Mouse (Mus musculus): ENCODE data around the gene Ppp1r36. TPM values are rescaled to one million over a fixed set of nuclear protein-coding genes. Genes with fewer than 3 reads are reported as not detected.

Gene Ppp1r36
- polyA plus RNA-seq (2015; fragmentation: Nextera tagmentation; extraction: Ambion mirVana), result 1.6 TPM in 2 replicates

DNA sequence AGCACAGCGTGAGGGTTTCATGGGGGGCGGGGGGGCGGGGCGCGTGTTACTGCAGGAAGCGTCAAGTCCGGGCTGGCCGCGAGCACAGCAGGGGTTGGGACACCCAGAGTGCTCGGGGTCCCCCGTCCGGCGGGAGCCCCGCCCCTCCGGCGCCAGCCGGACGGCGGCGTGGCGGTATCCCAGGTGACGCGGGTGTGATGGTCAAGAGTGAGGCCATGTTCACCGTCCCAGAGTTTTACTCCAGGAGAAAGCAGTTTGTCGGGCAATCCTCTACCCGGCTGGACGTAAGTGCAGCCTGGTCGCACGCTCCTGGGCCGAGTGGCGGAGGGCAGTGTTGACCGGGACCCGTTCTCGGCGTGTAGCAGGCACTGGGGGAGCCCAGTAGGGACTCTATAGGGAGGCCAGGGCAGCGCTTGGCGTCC, at the start of gene Ppp1r36:
Ppp1r36 (plus strand) TSS at position 106 of the 422 bp plus-strand sequence.
- H3K36me3 ChIP-seq, result no peaks in the 10 kb centered on the region
- H3K4me1 ChIP-seq (replicated peaks), result peaks cover 8% of the 10 kb centered on the region
- under 1% methylated on average over 37 of the region's 37 CpGs for WGBS
- H3K9me3 ChIP-seq, result no peaks in the 10 kb centered on the region
- H3K4me2 ChIP-seq, result peak within 1 kb of the TSS; percentile 70
- H3K4me3 ChIP-seq, result peak within 1 kb of the TSS; percentile 36
- ATAC-seq (ENCODE audit: low FRiP score, low read depth), result no peak
- H3K27me3 ChIP-seq, result peaks cover 23% of the 10 kb centered on the region
- no peak within 1 kb of the TSS for H3K27ac ChIP-seq (replicated peaks)
- no peak within 1 kb of the TSS for H3K9ac ChIP-seq

DNA sequence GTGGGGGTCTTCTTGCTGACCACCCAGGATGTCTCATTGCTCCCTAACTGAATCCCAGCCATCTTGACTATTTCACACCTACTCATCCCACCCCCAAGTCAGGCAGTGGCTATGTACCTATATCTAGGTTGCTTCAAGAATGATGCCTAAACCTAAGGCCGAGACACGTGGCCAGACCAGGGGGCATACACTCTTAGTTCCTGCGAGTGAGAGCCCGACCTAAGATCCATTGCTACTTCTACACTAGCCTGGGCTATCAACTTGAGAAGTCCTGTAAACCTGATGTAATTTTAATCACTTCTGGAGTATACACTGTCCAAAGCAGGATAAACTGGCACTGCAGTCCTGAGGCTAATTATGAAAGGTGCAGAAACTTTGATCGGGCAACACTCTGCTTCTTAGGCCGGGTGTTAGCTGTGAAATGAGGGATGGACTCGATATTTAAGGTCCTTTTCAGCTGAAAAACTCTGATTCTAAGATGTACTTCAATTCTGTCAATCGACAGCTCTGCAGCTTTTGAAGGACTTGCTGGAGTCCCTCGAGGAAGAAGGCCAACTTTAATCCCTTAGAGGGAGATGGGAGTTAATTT, 49.0 kb upstream of the Ppp1r36 start:
- Histone ChIP-seq H3K36me3 (no peaks in the 10 kb centered on the region), H3K9me3 (no peaks in the 10 kb centered on the region), H3K9ac (peak overlapping the region; percentile 97), H3K27ac (replicated peaks) (peak overlapping the region; percentile 97), H3K4me3 (peak overlapping the region; percentile 72), H3K27me3 (no peaks in the 10 kb centered on the region), H3K4me1 (replicated peaks) (peaks cover 46% of the 10 kb centered on the region), H3K4me2 (peak overlapping the region; percentile 82)
- 9% methylated on average over 9 of the region's 9 CpGs for WGBS
- no peak for ATAC-seq (ENCODE audit: low FRiP score, low read depth)

DNA sequence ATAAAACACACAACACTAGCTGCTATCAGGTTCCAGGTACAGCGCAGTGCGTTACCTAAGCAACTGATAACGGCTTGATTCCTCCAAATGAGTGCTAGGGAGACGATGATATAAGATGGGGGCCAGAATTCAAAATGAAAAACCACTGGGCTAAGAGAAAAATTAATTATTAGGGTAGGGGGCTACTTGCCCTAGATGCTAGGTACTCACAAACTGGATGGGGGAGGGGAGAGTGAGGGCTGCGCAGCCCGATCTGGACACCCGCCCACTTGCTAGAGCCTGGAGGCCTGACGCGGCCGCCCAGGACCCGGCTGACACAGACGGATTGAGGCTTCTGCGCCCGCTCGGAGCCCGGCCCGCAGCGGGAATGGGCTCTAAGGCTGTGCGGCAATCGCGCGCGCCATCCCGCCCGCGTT, 48.5 kb upstream of the Ppp1r36 start:
- H3K4me2 ChIP-seq, result peak overlapping the region; percentile 82
- no peak for ATAC-seq (ENCODE audit: low FRiP score, low read depth)
- H3K9ac ChIP-seq, result peak overlapping the region; percentile 97
- H3K4me1 ChIP-seq (replicated peaks), result peaks cover 46% of the 10 kb centered on the region
- H3K27me3 ChIP-seq, result no peaks in the 10 kb centered on the region
- no peaks in the 10 kb centered on the region for H3K9me3 ChIP-seq
- H3K4me3 ChIP-seq, result peak overlapping the region; percentile 72
- H3K36me3 ChIP-seq, result no peaks in the 10 kb centered on the region
- under 1% methylated on average over 26 of the region's 26 CpGs for WGBS
- peak overlapping the region; percentile 97 for H3K27ac ChIP-seq (replicated peaks)

DNA sequence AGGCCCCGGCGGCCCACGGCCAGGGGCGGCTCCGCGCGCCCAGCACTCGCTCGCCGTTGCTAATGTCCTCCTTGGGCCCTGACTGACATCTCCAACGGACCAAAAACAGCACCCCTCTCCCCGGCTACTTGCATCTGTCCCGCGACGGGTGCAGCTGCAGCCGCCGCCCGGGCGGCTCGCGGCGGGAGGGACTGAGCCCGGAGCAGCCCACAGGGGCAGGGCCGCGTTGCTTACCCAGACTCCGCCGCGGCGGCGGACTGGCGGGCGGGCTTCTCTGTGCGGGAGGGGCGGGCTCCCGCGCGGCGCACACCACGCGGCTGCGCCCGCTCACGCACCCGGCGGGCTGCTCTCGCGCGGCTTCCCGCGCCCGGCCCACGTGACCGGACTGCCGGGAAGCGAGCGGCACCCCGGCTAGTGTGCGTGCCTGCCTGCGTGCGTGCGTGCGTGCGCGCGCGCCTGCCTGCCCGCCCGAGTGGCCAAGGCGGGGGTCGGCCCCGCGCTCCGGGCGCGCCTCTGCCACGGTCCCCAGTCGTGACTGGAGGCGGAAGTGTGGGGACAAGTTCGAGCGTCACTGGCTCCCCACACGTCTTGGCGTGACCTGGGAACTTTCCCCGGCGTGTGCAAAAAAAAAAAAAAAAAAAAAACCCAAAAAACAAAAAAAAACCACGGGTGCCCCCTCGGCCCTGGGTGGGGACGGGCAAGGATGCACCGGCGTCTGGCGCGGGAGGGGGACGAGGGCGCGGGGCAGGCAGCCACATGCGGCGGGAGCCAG, 47.9 kb upstream of the Ppp1r36 start, which contains the start of gene Zbtb25:
Zbtb25 (minus strand) TSS at position 397 of the 772 bp plus-strand sequence.
- peak within 1 kb of the TSS; percentile 97 for H3K27ac ChIP-seq (replicated peaks)
- H3K9ac ChIP-seq, result peak within 1 kb of the TSS; percentile 97
- peak within 1 kb of the TSS; percentile 72 for H3K4me3 ChIP-seq
- H3K27me3 ChIP-seq, result no peaks in the 10 kb centered on the region
- 0% methylated on average over 59 of the region's 96 CpGs for WGBS
- H3K9me3 ChIP-seq, result no peaks in the 10 kb centered on the region
- peak; percentile 88 for ATAC-seq (ENCODE audit: low FRiP score, low read depth)
- H3K4me2 ChIP-seq, result peak within 1 kb of the TSS; percentile 82
- H3K4me1 ChIP-seq (replicated peaks), result peaks cover 46% of the 10 kb centered on the region
- no peaks in the 10 kb centered on the region for H3K36me3 ChIP-seq

DNA sequence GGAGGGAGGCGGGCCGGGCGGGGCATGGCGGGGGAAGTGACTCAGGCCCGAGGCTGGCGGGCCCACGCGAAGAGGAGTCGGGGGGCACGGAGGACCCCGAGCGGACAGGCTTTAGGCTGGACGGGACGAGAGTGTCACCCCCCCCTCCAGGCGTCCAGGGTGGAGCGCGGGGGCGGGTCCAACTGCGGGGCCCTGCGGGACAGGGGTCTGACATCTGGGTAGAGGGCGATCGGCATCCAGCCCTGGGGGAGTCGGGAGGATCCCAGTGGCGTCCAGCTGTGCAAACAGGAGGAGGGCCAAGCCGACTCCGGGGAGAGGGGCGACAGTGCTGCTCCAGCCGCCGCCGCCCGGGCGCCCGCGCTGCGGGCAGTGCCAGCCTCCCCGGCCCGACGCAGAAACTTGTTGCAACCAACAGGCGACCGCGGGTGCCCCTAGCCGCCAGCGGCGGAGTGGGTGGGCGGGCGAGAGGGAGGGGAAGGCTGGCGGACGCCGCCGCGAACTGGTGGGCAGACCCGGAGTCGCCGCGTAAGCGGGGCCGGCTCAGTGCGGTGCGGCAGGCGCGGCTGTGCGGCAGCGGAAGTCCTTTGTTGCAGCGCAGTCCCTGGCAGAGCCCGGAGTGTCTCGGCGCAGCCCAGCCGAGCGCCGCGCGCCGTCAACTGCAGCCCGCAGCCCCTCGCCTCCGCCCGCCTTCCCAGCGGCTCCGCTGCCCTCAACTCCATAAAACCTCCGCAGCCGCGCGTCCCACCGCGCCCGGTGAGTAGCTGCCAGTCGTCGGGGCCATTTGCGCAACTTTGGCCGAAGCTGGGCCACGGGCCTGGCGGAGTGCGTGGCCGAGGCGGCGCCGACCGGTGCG, 47.1 kb upstream of the Ppp1r36 start, which contains the start of gene Zbtb1:
Zbtb1 (plus strand) TSS at position 289 of the 853 bp plus-strand sequence.
- Histone ChIP-seq H3K36me3 (no peaks in the 10 kb centered on the region), H3K27me3 (no peaks in the 10 kb centered on the region), H3K9ac (peak within 1 kb of the TSS; percentile 97), H3K4me1 (replicated peaks) (peaks cover 45% of the 10 kb centered on the region), H3K4me3 (peak within 1 kb of the TSS; percentile 72), H3K27ac (replicated peaks) (peak within 1 kb of the TSS; percentile 97), H3K9me3 (no peaks in the 10 kb centered on the region), H3K4me2 (peak within 1 kb of the TSS; percentile 82)
- under 1% methylated on average over 65 of the region's 99 CpGs for WGBS
- ATAC-seq (ENCODE audit: low FRiP score, low read depth), result peak; percentile 61

DNA sequence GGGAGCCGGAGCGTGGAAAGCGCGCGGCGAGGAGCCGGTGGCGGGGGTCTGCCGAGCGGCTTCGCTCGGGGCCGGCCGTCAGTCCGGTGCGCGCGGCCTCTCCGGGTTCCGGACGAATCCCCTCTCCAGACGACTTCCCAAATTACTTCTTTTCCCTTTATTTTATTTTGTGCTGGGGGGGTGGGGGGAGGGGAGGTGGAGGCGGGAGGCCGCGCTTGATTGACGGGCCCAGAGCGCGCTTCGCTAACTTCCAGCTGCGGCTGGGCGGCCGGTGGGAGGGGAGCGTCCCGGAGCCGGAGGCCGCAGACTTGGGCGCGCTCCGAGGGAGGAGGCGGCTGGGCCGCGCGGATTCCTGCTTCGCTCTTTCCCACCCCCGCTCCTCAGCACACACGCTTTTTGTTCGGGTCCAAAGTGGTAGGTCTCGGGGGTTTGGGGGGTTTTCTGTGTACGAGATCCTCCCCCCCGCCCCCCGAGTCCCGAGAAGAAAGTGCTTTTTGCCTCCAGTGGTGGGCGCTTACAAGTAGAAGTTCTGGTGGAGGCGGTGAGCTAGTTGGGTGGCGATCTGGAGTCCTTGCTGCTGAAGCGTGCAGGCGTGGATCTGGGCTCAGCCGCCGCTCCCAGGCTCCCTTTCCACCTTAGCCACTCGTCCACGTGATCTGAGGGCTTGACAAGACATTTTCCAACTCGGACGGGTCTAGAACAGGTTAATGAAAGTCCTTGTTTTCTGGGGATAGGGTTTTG, 46.3 kb upstream of the Ppp1r36 start:
- Histone ChIP-seq H3K9me3 (no peaks in the 10 kb centered on the region), H3K9ac (peak overlapping the region; percentile 97), H3K36me3 (no peaks in the 10 kb centered on the region), H3K27ac (replicated peaks) (peak overlapping the region; percentile 97), H3K4me2 (peak overlapping the region; percentile 82), H3K4me3 (peak overlapping the region; percentile 72), H3K4me1 (replicated peaks) (peaks cover 41% of the 10 kb centered on the region), H3K27me3 (no peaks in the 10 kb centered on the region)
- 0% methylated on average over 55 of the region's 63 CpGs for WGBS
- peak; percentile 24; the same call in 1 of the 2 replicates for ATAC-seq (ENCODE audit: low FRiP score, low read depth)

DNA sequence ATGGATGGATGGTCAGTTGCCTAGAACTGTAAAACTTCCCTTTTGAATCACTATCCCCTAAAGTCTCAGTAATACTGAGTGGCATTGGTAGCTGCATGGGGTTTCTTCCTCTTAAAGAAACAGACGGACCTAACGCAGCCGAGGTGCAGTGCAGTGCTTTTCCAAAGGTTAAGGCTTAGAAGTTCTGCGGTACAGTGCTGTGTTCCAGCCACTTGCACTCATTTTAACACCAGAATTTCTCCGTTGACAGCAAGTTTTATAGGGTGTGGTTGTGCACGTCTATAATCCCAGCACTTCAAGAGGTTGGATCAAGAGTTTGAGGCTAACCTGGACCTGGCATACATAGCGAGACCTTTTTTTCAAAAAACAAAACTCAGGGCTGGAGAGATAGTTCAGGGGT, 45.3 kb upstream of the Ppp1r36 start:
- 49% methylated on average over 7 of the region's 7 CpGs for WGBS
- Histone ChIP-seq H3K4me3 (peak overlapping the region; percentile 72), H3K4me1 (replicated peaks) (peaks cover 33% of the 10 kb centered on the region), H3K4me2 (peak overlapping the region; percentile 82), H3K27me3 (no peaks in the 10 kb centered on the region), H3K36me3 (no peaks in the 10 kb centered on the region), H3K9ac (0 out of 2 replicates have a peak overlapping the region, but pooled peaks have one; percentile 97), H3K27ac (replicated peaks) (no peak overlapping the region), H3K9me3 (no peaks in the 10 kb centered on the region)
- ATAC-seq (ENCODE audit: low FRiP score, low read depth), result no peak

DNA sequence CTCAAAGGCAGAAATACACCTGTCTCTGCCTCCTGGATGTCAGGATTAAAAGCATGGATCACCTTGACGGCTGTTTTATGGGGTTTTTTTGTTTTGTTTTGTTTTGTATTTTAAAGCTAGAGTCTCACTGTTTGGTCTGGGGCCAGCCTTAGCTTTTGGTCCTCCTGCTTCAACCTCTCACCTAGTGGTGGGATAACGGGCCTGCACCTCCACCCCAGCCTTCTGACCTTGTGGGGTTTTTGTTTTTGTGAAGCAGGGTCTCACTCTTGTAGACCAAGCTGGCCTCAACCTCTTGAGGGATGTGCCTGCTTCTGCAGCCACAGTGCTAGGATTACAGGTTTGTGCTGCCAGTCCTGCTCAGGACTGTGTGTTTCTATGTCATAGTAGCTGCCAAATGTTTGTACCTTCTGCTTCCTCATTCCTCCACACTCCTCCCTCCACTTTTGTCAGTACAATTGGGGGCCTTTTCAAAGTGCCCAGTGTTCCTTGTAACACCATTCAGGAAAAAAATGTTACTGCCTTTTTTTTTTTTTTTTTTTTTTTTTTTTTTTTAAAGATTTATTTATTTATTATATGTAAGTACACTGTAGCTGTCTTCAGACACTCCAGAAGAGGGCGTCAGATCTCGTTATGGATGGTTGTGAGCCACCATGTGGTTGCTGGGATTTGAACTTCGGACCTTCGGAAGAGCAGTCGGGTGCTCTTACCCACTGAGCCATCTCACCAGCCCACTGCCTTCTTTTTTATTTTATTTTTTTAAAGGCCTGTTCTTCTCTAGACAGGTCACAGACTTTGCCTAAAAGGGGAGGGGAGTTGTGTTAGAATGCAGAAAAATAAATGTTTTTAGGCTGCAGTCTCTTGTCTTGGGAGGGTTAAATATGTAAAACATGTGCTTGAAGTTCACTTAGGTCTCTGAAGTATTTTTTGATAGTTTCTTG, 44.2 kb upstream of the Ppp1r36 start:
- no peak overlapping the region for H3K27ac ChIP-seq (replicated peaks)
- H3K27me3 ChIP-seq, result no peaks in the 10 kb centered on the region
- no peak for ATAC-seq (ENCODE audit: low FRiP score, low read depth)
- WGBS, result 80% methylated on average over 5 of the region's 7 CpGs
- H3K9ac ChIP-seq, result no peak overlapping the region
- H3K36me3 ChIP-seq, result no peaks in the 10 kb centered on the region
- H3K9me3 ChIP-seq, result no peaks in the 10 kb centered on the region
- peaks cover 22% of the 10 kb centered on the region for H3K4me1 ChIP-seq (replicated peaks)
- no peak overlapping the region for H3K4me3 ChIP-seq
- H3K4me2 ChIP-seq, result no peak overlapping the region

DNA sequence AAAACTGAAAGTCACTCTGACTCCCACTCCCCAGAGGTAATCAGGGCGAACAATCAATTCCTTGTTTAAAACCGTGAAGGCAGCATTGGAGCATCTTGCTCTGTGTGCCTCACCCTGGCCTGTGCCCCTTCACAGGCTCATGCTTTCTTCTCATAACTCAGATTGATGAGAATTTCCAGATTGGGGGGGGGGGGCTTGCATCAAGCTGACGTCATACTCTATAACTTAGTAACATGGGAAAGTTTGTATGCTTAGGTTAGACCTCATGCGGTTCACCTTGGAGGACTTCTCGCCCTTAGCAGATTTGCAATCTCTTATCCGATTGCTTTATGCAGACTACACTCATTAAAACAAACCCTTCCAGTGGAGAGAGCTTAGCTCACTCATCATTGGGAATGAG, 43.3 kb upstream of the Ppp1r36 start:
- Histone ChIP-seq H3K27ac (replicated peaks) (no peak overlapping the region), H3K9ac (no peak overlapping the region), H3K4me1 (replicated peaks) (peaks cover 17% of the 10 kb centered on the region), H3K4me2 (no peak overlapping the region), H3K36me3 (no peaks in the 10 kb centered on the region), H3K27me3 (no peaks in the 10 kb centered on the region), H3K9me3 (no peaks in the 10 kb centered on the region), H3K4me3 (no peak overlapping the region)
- ATAC-seq (ENCODE audit: low FRiP score, low read depth), result no peak
- 53% methylated on average over 6 of the region's 6 CpGs for WGBS

DNA sequence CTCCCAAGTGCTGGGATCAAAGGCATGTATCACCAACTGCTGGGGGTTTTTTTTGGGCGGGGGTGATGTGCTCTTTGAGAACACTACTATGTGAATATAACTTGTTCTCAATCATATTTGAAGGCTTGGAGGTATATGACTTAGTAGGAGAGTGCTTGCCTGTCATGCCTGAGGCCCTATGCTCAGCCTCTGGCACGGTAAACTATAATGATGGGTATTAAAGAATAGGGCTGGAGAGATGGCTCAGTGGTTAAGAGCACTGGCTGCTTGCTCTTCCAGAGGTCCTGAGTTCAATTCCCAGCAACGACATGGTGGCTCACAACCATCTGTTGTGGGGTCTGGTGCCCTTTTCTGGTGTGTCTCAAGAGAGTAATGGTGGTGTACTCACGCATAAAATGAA, 42.4 kb upstream of the Ppp1r36 start:
- Histone ChIP-seq H3K36me3 (no peaks in the 10 kb centered on the region), H3K4me3 (no peak overlapping the region), H3K27me3 (no peaks in the 10 kb centered on the region), H3K4me2 (no peak overlapping the region), H3K9me3 (no peaks in the 10 kb centered on the region), H3K4me1 (replicated peaks) (peaks cover 17% of the 10 kb centered on the region), H3K27ac (replicated peaks) (no peak overlapping the region), H3K9ac (no peak overlapping the region)
- no peak for ATAC-seq (ENCODE audit: low FRiP score, low read depth)
- 75% methylated on average over 4 of the region's 4 CpGs for WGBS

All from hindbrain, embryonic 15.5 days (tissue).